Comparison of ENCODE assay signal across 16 mouse cellular contexts in the genomic region with DNA sequence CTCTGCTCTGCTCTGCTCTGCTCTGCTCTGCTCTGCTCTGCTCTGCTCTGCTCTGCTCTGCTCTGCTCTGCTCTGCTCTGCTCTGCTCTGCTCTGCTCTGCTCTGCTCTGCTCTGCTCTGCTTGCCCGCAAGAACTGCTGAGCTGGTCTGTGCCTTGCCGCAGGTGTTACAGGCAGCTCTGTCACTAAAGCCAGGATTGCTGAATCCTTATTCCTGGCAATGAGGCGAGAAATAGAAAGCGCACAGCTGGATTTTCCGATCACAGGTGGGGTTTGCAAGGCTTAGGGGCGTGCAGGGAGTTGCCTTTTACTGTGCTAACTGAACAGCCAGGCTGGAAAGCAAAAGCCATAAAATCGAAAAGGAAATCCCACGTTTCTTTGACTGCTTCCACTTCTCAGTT. TPM values are rescaled to one million over a fixed set of nuclear protein-coding genes. Genes with fewer than 3 reads are reported as not detected.
A peak's percentile ranks its signal among the peaks of the same experiment; 100 is the strongest.
DNase-seq lines count a peak whose midpoint lies in the region; ATAC-seq lines count a peak whose summit lies in the region.
"Had no signal": no experiment of that assay in that cellular context is flagged by ENCODE, and none has a peak within 500 bp of the region (broad histone marks: within the 10 kb centered on the region; RNA-seq: fewer than 3 reads in every experiment).

No protein-coding gene starts in this region.

- H3K9me3 ChIP-seq in forebrain, embryonic 15.5 days = no peaks in the 10 kb centered on the region
- H3K9me3 ChIP-seq in forebrain, embryonic 12.5 days = no peaks in the 10 kb centered on the region
- no peaks in the 10 kb centered on the region for H3K9me3 ChIP-seq in midbrain, embryonic 11.5 days (ENCODE audit: control insufficient read depth, low read length)
- no peaks in the 10 kb centered on the region for H3K9me3 ChIP-seq in midbrain, embryonic 13.5 days
- H3K9me3 ChIP-seq in intestine, embryonic 16.5 days (ENCODE audit: control insufficient read depth, low read length) = no peaks in the 10 kb centered on the region
- H3K9me3 ChIP-seq in neural tube, embryonic 13.5 days = no peaks in the 10 kb centered on the region
- H3K9me3 ChIP-seq: embryonic facial prominence, embryonic 12.5 days; G1E had no signal

- no peak overlapping the region for H3K9ac ChIP-seq in forebrain, embryonic 15.5 days (replicated peaks)
- H3K9ac ChIP-seq in forebrain, embryonic 12.5 days = no peak overlapping the region
- no peak overlapping the region for H3K9ac ChIP-seq in midbrain, embryonic 11.5 days (ENCODE audit: low read length)
- H3K9ac ChIP-seq in midbrain, embryonic 13.5 days (replicated peaks) = no peak overlapping the region
- peak overlapping the region; percentile 33; the same call in 1 of the 2 replicates for H3K9ac ChIP-seq in intestine, embryonic 16.5 days (ENCODE audit: low read depth, low read length)
- H3K9ac ChIP-seq in neural tube, embryonic 13.5 days = no peak overlapping the region
- H3K9ac ChIP-seq: embryonic facial prominence, embryonic 12.5 days had no signal

- no peak overlapping the region for H3K4me2 ChIP-seq in forebrain, embryonic 15.5 days (replicated peaks)
- no peak overlapping the region for H3K4me2 ChIP-seq in forebrain, embryonic 12.5 days
- no peak overlapping the region for H3K4me2 ChIP-seq in midbrain, embryonic 11.5 days
- H3K4me2 ChIP-seq in midbrain, embryonic 13.5 days (replicated peaks) = no peak overlapping the region; the same call in 1 of the 2 replicates
- peak overlapping the region; percentile 40 for H3K4me2 ChIP-seq in intestine, embryonic 16.5 days (ENCODE audit: low read depth, low read length)
- H3K4me2 ChIP-seq in neural tube, embryonic 13.5 days = peak overlapping the region; percentile 34
- H3K4me2 ChIP-seq: embryonic facial prominence, embryonic 12.5 days had no signal

- peak overlapping the region; percentile 40; the same call in 1 of the 2 replicates for H3K27ac ChIP-seq in forebrain, embryonic 15.5 days (replicated peaks)
- no peak overlapping the region for H3K27ac ChIP-seq in forebrain, embryonic 12.5 days
- H3K27ac ChIP-seq in midbrain, embryonic 11.5 days (ENCODE audit: low read depth, low read length) = no peak overlapping the region
- no peak overlapping the region for H3K27ac ChIP-seq in midbrain, embryonic 13.5 days
- H3K27ac ChIP-seq in intestine, embryonic 16.5 days (ENCODE audit: low read length) = no peak overlapping the region
- peak overlapping the region; percentile 38; the same call in 1 of the 2 replicates for H3K27ac ChIP-seq in neural tube, embryonic 13.5 days (replicated peaks)
- H3K27ac ChIP-seq: embryonic facial prominence, embryonic 12.5 days had no signal

- 56% methylated on average over 8 of the region's 8 CpGs for WGBS in forebrain, embryonic 15.5 days
- WGBS in forebrain, embryonic 12.5 days = 51% methylated on average over 8 of the region's 8 CpGs
- 59% methylated on average over 8 of the region's 8 CpGs for WGBS in midbrain, embryonic 11.5 days
- WGBS in midbrain, embryonic 13.5 days = 55% methylated on average over 8 of the region's 8 CpGs
- 30% methylated on average over 8 of the region's 8 CpGs for WGBS in intestine, embryonic 16.5 days
- 31% methylated on average over 8 of the region's 8 CpGs for WGBS in neural tube, embryonic 13.5 days

- no peaks in the 10 kb centered on the region for H3K27me3 ChIP-seq in forebrain, embryonic 15.5 days
- H3K27me3 ChIP-seq in forebrain, embryonic 12.5 days = no peaks in the 10 kb centered on the region
- H3K27me3 ChIP-seq in midbrain, embryonic 11.5 days (ENCODE audit: control insufficient read depth, insufficient read depth, low read length) = no peaks in the 10 kb centered on the region
- H3K27me3 ChIP-seq in midbrain, embryonic 13.5 days = no peaks in the 10 kb centered on the region
- no peaks in the 10 kb centered on the region for H3K27me3 ChIP-seq in intestine, embryonic 16.5 days (replicated peaks; ENCODE audit: control insufficient read depth, insufficient read depth, low read length)
- H3K27me3 ChIP-seq in neural tube, embryonic 13.5 days = no peaks in the 10 kb centered on the region
- H3K27me3 ChIP-seq: embryonic facial prominence, embryonic 12.5 days had no signal

- no peak for ATAC-seq in forebrain, embryonic 15.5 days (replicated peaks)
- no peak for ATAC-seq in forebrain, embryonic 12.5 days (ENCODE audit: low FRiP score)
- no peak for ATAC-seq in midbrain, embryonic 11.5 days (ENCODE audit: low FRiP score)
- no peak for ATAC-seq in midbrain, embryonic 13.5 days
- ATAC-seq in intestine, embryonic 16.5 days = peak; percentile 63; the same call in 1 of the 2 replicates
- ATAC-seq in neural tube, embryonic 13.5 days (ENCODE audit: low read depth) = peak; percentile 84
- ATAC-seq: activated CD4-positive, CD25-positive, alpha-beta regulatory T cell, adult 4 months had no signal

- H3K36me3 ChIP-seq in forebrain, embryonic 15.5 days = no peaks in the 10 kb centered on the region
- no peaks in the 10 kb centered on the region for H3K36me3 ChIP-seq in forebrain, embryonic 12.5 days (replicated peaks)
- H3K36me3 ChIP-seq in midbrain, embryonic 11.5 days (ENCODE audit: control insufficient read depth, insufficient read depth, low read length) = no peaks in the 10 kb centered on the region
- H3K36me3 ChIP-seq in midbrain, embryonic 13.5 days = no peaks in the 10 kb centered on the region
- no peaks in the 10 kb centered on the region for H3K36me3 ChIP-seq in intestine, embryonic 16.5 days (ENCODE audit: control insufficient read depth, insufficient read depth, low read length)
- H3K36me3 ChIP-seq in neural tube, embryonic 13.5 days = no peaks in the 10 kb centered on the region
- H3K36me3 ChIP-seq: embryonic facial prominence, embryonic 12.5 days; G1E had no signal

- H3K4me1 ChIP-seq in forebrain, embryonic 15.5 days = no peaks in the 10 kb centered on the region
- no peaks in the 10 kb centered on the region for H3K4me1 ChIP-seq in forebrain, embryonic 12.5 days
- no peaks in the 10 kb centered on the region for H3K4me1 ChIP-seq in midbrain, embryonic 11.5 days (ENCODE audit: control insufficient read depth, insufficient read depth, low read length)
- no peaks in the 10 kb centered on the region for H3K4me1 ChIP-seq in midbrain, embryonic 13.5 days (replicated peaks)
- H3K4me1 ChIP-seq in intestine, embryonic 16.5 days (ENCODE audit: control insufficient read depth, insufficient read depth, low read length) = no peaks in the 10 kb centered on the region
- no peaks in the 10 kb centered on the region for H3K4me1 ChIP-seq in neural tube, embryonic 13.5 days (replicated peaks)
- H3K4me1 ChIP-seq: embryonic facial prominence, embryonic 12.5 days had no signal

- peak; percentile 81 for DNase-seq in midbrain, embryonic 11.5 days (ENCODE audit: low spot score, missing footprints)
- no peak for DNase-seq in ovary, postnatal 36 days (ENCODE audit: low spot score)
- no peak for DNase-seq in frontal cortex, postnatal 36 days (ENCODE audit: low spot score in 2 of 2)
- DNase-seq: cerebellum, adult 9-11 months; kidney, postnatal 10 days; liver; right cerebral cortex, postnatal 25 days; thymus, postnatal 25 days had no signal

- H3K4me3 ChIP-seq in forebrain, embryonic 15.5 days = no peak overlapping the region
- no peak overlapping the region for H3K4me3 ChIP-seq in forebrain, embryonic 12.5 days (replicated peaks)
- H3K4me3 ChIP-seq in midbrain, embryonic 11.5 days (ENCODE audit: low read depth, low read length) = no peak overlapping the region
- H3K4me3 ChIP-seq in midbrain, embryonic 13.5 days (replicated peaks) = no peak overlapping the region
- H3K4me3 ChIP-seq in intestine, embryonic 16.5 days (ENCODE audit: low read length) = peak overlapping the region; percentile 35
- no peak overlapping the region for H3K4me3 ChIP-seq in neural tube, embryonic 13.5 days
- H3K4me3 ChIP-seq: embryonic facial prominence, embryonic 12.5 days had no signal

RNA-seq across cellular contexts. Expression of gene Dap, which starts 47.5 kb away (rescaled TPM):
- 18.7 and 19.7 TPM in 2 replicates for polyA plus RNA-seq in forebrain, embryonic 15.5 days (2015; fragmentation: Nextera tagmentation; extraction: Ambion mirVana)
- polyA plus RNA-seq in forebrain, embryonic 12.5 days (2016; fragmentation: Nextera tagmentation; extraction: Ambion mirVana) = 30.0 and 34.0 TPM in 2 replicates
- polyA plus RNA-seq in midbrain, embryonic 11.5 days (2014; fragmentation: Nextera tagmentation; extraction: Ambion mirVana) = 36.0 and 40.3 TPM in 2 replicates
- polyA plus RNA-seq in midbrain, embryonic 13.5 days (2015; fragmentation: Nextera tagmentation; extraction: Ambion mirVana) = 30.6 and 31.1 TPM in 2 replicates
- polyA plus RNA-seq in intestine, embryonic 16.5 days (2015; fragmentation: Nextera tagmentation; extraction: Ambion mirVana) = 80.5 and 86.7 TPM in 2 replicates
- polyA plus RNA-seq in neural tube, embryonic 13.5 days (2015; fragmentation: Nextera tagmentation; extraction: Ambion mirVana) = 33.4 and 34.7 TPM in 2 replicates

Comparison
In these comparisons a context has a peak if more than half of its experiments do, and no peak if none do; other contexts are left out.
1. H3K27ac ChIP-seq: peak in forebrain, embryonic 15.5 days (single experiment) and neural tube, embryonic 13.5 days (single experiment); none in forebrain, embryonic 12.5 days (single experiment), midbrain, embryonic 11.5 days (single experiment), midbrain, embryonic 13.5 days (single experiment) and intestine, embryonic 16.5 days (single experiment).
2. ATAC-seq: peak in intestine, embryonic 16.5 days (single experiment) and neural tube, embryonic 13.5 days (single experiment); none in forebrain, embryonic 15.5 days (single experiment), forebrain, embryonic 12.5 days (single experiment), midbrain, embryonic 11.5 days (single experiment) and midbrain, embryonic 13.5 days (single experiment).
3. H3K4me2 ChIP-seq: peak in intestine, embryonic 16.5 days (single experiment) and neural tube, embryonic 13.5 days (single experiment); none in forebrain, embryonic 15.5 days (single experiment), forebrain, embryonic 12.5 days (single experiment), midbrain, embryonic 11.5 days (single experiment) and midbrain, embryonic 13.5 days (single experiment).